Mouse (Mus musculus): ENCODE measurements at regions not wholly inside any gene's neighbourhood (a gene's known extent, or its start where the extent isn't known, plus 50 kb on each side); places are given as distances from the start of the nearest gene placed in this dataset.
A peak's percentile ranks its signal among the peaks of the same experiment; 100 is the strongest.

GRCm38 (mm10) chr11:38886466-38886865, 1650.7 kb upstream of the Tenm2 start:
- DNase-seq, result no peak

GRCm38 (mm10) chr11:38861622-38862345, 1626.0 kb upstream of the Tenm2 start:
- peak; percentile 34 to 37 for DNase-seq

- DNase-seq, result no peak
Measured at GRCm38 (mm10) chr11:38856645-38857044, 1620.9 kb upstream of the Tenm2 start.

GRCm38 (mm10) chr11:38829148-38829547, 1593.4 kb upstream of the Tenm2 start:
- no peak for DNase-seq

GRCm38 (mm10) chr11:38828375-38828774, 1592.6 kb upstream of the Tenm2 start:
- no peak for DNase-seq

GRCm38 (mm10) chr11:38825172-38825753, 1589.5 kb upstream of the Tenm2 start:
- DNase-seq, result no peak

GRCm38 (mm10) chr11:38818141-38818540, 1582.4 kb upstream of the Tenm2 start:
- DNase-seq, result no peak

GRCm38 (mm10) chr11:38783548-38783947, 1547.8 kb upstream of the Tenm2 start:
- no peak for DNase-seq

- no peak for DNase-seq
Measured at GRCm38 (mm10) chr11:38779585-38779984, 1543.8 kb upstream of the Tenm2 start.

GRCm38 (mm10) chr11:38762241-38762640, 1526.5 kb upstream of the Tenm2 start:
- no peak for DNase-seq

GRCm38 (mm10) chr11:38747549-38747948, 1511.8 kb upstream of the Tenm2 start:
- DNase-seq, result peak; percentile 59 to 67

- no peak for DNase-seq
Measured at GRCm38 (mm10) chr11:38729101-38729500, 1493.3 kb upstream of the Tenm2 start.

- DNase-seq, result no peak
Measured at GRCm38 (mm10) chr11:38715697-38716096, 1479.9 kb upstream of the Tenm2 start.

- DNase-seq, result no peak
Measured at GRCm38 (mm10) chr11:38681264-38681663, 1445.5 kb upstream of the Tenm2 start.

GRCm38 (mm10) chr11:38673367-38674056, 1437.7 kb upstream of the Tenm2 start:
- DNase-seq, result no peak

Data from cerebellum, postnatal 10 days (tissue).